Mouse (Mus musculus): ENCODE results near the gene Ak8.

GRCm38 (mm10) chr2:28650526-28650925, 49.4 kb upstream of the Ak8 start:
- TF ChIP-seq CTCF (IDR thresholded peaks at IDR 0.05; ENCODE audit: extremely low read depth, insufficient read length, insufficient replicate concordance, low read depth, low read length) (no peak), POLR2A (IDR thresholded peaks at IDR 0.05; ENCODE audit: low read depth, low read length) (no peak)

All from small intestine, adult 2 months (tissue).